Mouse (Mus musculus) liver, postnatal 0 days (tissue): ENCODE results near the gene Ubiad1.

Source experiments
- CTCF ChIP-seq: sonication (generic); IDR thresholded peaks from 2 replicates; pipeline ENCODE4 v1.5.1; 2016; ENCODE audit warnings: antibody characterized with exemption, low read depth
- EP300 ChIP-seq: IDR thresholded peaks from 2 replicates; pipeline ENCODE4 v1.6.1; 2016; ENCODE audit warnings: antibody characterized with exemption, low read depth, mild to moderate bottlenecking

GRCm38 (mm10) chr4:148397113-148397512, 47.5 kb downstream of the Ubiad1 start:
- TF ChIP-seq CTCF, result no peak
- TF ChIP-seq EP300, result no peak
